Mouse (Mus musculus) kidney, adult 2 months (tissue): ENCODE data around the gene Nobox.

ENCODE experiments used
- CTCF ChIP-seq: fragments of 200-500 bp; conservative IDR thresholded peaks from 2 replicates; pipeline ENCODE4 v1.5.1; 2011; ENCODE audit warnings: low read depth, mild to moderate bottlenecking, control low read depth, low read length, moderate library complexity, mixed read lengths; ENCODE audit not compliant: insufficient read depth, insufficient read length
- POLR2A ChIP-seq: fragments of 200-500 bp; IDR thresholded peaks from one replicate; pipeline ENCODE4 v1.6.1; 2011; ENCODE audit warnings: low read depth, low read length, control low read depth

DNA sequence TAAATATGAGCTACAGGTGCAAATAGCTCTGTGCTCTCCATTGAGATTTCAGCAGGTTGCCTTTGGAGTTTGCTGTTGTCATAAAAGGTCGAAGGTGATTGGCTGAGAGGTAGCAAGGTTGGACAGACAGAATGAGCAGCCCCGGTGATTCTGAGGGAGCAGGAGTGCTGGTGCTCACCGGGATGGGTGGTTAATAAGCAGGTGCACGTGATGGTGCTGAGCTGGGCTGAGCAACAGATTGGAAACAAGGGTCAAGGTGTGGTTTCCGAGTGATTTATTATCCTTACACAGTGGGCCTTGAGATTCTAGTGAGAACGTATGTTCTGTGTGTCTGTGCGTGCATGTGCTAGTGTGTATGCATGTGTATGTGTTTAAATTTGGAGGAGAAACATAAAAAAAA lies 16.2 kb downstream of the Nobox start:
- TF ChIP-seq POLR2A (no peak), CTCF (no peak)
